Mouse (Mus musculus): ENCODE data around the gene Ppp1r10.
"Not testable (repeated sequence)": the region's sequence is repeated elsewhere in the genome, so short reads cannot be mapped to it uniquely, and the experiment has no call there.

Ppp1r10 gene

GRCm38 (mm10) chr17:35930627-35931026 is 14.4 kb downstream of the Ppp1r10 start:
- no peak for DNase-seq (ENCODE audit: low spot score in 2 of 2)

- no peak for DNase-seq (ENCODE audit: low spot score in 2 of 2)
These were observed 16.4 kb downstream of the Ppp1r10 start for GRCm38 (mm10) chr17:35932608-35933007.

GRCm38 (mm10) chr17:35935763-35936162 is 19.5 kb downstream of the Ppp1r10 start:
- DNase-seq (ENCODE audit: low spot score in 2 of 2) = not testable (repeated sequence)

GRCm38 (mm10) chr17:35937700-35938348 is 21.6 kb downstream of the Ppp1r10 start:
- DNase-seq (ENCODE audit: low spot score in 2 of 2) = peak; percentile 36 to 55

- DNase-seq (ENCODE audit: low spot score in 2 of 2) = no peak
These were observed 22.9 kb downstream of the Ppp1r10 start for GRCm38 (mm10) chr17:35939108-35939507.

- DNase-seq (ENCODE audit: low spot score in 2 of 2) = no peak
These were observed 23.7 kb downstream of the Ppp1r10 start for GRCm38 (mm10) chr17:35939941-35940340.

- not testable (repeated sequence) for DNase-seq (ENCODE audit: low spot score in 2 of 2)
These were observed 34.7 kb downstream of the Ppp1r10 start for GRCm38 (mm10) chr17:35950946-35951345.

- not testable (repeated sequence) for DNase-seq (ENCODE audit: low spot score in 2 of 2)
These were observed 36.3 kb downstream of the Ppp1r10 start for GRCm38 (mm10) chr17:35952559-35952958.

- no peak for DNase-seq (ENCODE audit: low spot score in 2 of 2)
These were observed 38.4 kb downstream of the Ppp1r10 start for GRCm38 (mm10) chr17:35954665-35955064.

- DNase-seq (ENCODE audit: low spot score in 2 of 2) = no peak
These were observed 42.4 kb downstream of the Ppp1r10 start for GRCm38 (mm10) chr17:35958533-35959223.

GRCm38 (mm10) chr17:35963279-35963678 is 47.0 kb downstream of the Ppp1r10 start:
- DNase-seq (ENCODE audit: low spot score in 2 of 2) = no peak

- DNase-seq (ENCODE audit: low spot score in 2 of 2) = no peak
These were observed 51.4 kb downstream of the Ppp1r10 start for GRCm38 (mm10) chr17:35967621-35968020.

- DNase-seq (ENCODE audit: low spot score in 2 of 2) = peak; percentile 98 to 99
These were observed 53.5 kb downstream of the Ppp1r10 start, which contains the start of gene Abcf1 for GRCm38 (mm10) chr17:35969418-35970389. Gene Abcf1, minus strand, starts transcription at chr17:35969761.

- no peak for DNase-seq (ENCODE audit: low spot score in 2 of 2)
These were observed 55.9 kb downstream of the Ppp1r10 start for GRCm38 (mm10) chr17:35972131-35972530.

- peak; percentile 92 for DNase-seq (ENCODE audit: low spot score in 2 of 2)
These were observed 62.7 kb downstream of the Ppp1r10 start for GRCm38 (mm10) chr17:35978811-35979400.

- DNase-seq (ENCODE audit: low spot score in 2 of 2) = peak; percentile 95
These were observed 63.4 kb downstream of the Ppp1r10 start, which contains the start of the genes Gnl1 and Prr3 for GRCm38 (mm10) chr17:35979401-35980362. Gene Gnl1, plus strand, starts transcription at chr17:35979851. Gene Prr3, minus strand, starts transcription at chr17:35980236.

- peak; percentile 50 to 58 for DNase-seq (ENCODE audit: low spot score in 2 of 2)
These were observed 64.1 kb downstream of the Ppp1r10 start for GRCm38 (mm10) chr17:35980363-35980754.

- no peak for DNase-seq (ENCODE audit: low spot score in 2 of 2)
These were observed 65.5 kb downstream of the Ppp1r10 start for GRCm38 (mm10) chr17:35981776-35982175.
